Mouse (Mus musculus) bone marrow macrophage, adult 2 months (primary cell): ENCODE results near the gene Plekha4.

ENCODE experiments used
- CTCF ChIP-seq: IDR thresholded peaks from 2 replicates; pipeline ENCODE4 v1.5.1; 2012; ENCODE audit warnings: low read depth, mild to moderate bottlenecking, low read length, moderate library complexity
- POLR2A ChIP-seq: IDR thresholded peaks from 2 replicates; pipeline ENCODE4 v1.6.1; 2012; ENCODE audit warnings: mild to moderate bottlenecking, low read depth, low read length, borderline replicate concordance

DNA sequence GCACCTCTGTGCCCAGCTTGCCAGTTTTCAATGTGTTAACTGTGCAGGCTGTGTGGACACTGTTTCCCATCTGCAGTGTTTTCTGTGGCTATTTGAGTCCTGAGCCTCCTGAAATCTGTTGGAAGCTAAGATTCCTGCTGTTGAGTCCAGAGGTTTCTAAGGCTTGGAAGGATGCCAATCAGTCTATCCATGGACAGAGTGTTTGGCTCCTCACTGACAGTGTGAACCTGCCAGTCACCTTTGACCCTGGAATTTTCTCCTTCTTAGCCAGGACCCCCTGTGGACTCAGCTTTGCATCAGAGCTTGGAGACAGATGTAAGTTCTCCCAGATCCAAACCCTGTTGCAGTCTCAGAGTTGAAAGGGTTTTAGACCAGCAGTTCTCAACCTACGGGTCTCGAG, 14.1 kb downstream of the Plekha4 start:
- TF ChIP-seq CTCF (no peak), POLR2A (no peak)
